Mouse (Mus musculus): ENCODE measurements around the gene Praf2. TPM values are rescaled to one million over a fixed set of nuclear protein-coding genes. Genes with fewer than 3 reads are reported as not detected.

Praf2 gene
- polyA plus RNA-seq (2012; rRNA removed), result 26.0 and 33.7 TPM in 2 replicates

GRCm38 (mm10) chrX:7728215-7728921, at the start of gene Praf2:
Gene Praf2, plus strand, starts transcription at chrX:7728439.
- peaks cover 6% of the 10 kb centered on the region for H3K36me3 ChIP-seq (ENCODE audit: control insufficient read depth, insufficient read depth, low read length)
- H3K27me3 ChIP-seq (ENCODE audit: control insufficient read depth, insufficient read depth, low read length), result no peaks in the 10 kb centered on the region
- 23% methylated on average over 42 of the region's 42 CpGs for WGBS
- TF ChIP-seq POLR2A (IDR thresholded peaks at IDR 0.05; ENCODE audit: low read depth, low read length) (peak; percentile 2; the same call in 1 of the 2 replicates), CTCF (IDR thresholded peaks at IDR 0.05; ENCODE audit: extremely low read depth, insufficient read depth, insufficient read length, insufficient replicate concordance) (no peak)
- H3K4me1 ChIP-seq (ENCODE audit: control insufficient read depth, insufficient read depth, insufficient read length), result no peaks in the 10 kb centered on the region
- H3K4me3 ChIP-seq (ENCODE audit: extremely low read depth, insufficient read depth, insufficient read length), result peak within 1 kb of the TSS; percentile 59; the same call in 1 of the 2 replicates
- peak within 1 kb of the TSS; percentile 49 for H3K27ac ChIP-seq (ENCODE audit: insufficient read depth, low read length)
- DNase-seq (ENCODE audit: low read depth in 1 of 2, low spot score in 2 of 2), result peak; percentile 70 to 73

- Histone ChIP-seq H3K4me1 (ENCODE audit: control insufficient read depth, insufficient read depth, insufficient read length) (peaks cover 4% of the 10 kb centered on the region; the same call in 1 of the 2 replicates), H3K27me3 (ENCODE audit: control insufficient read depth, insufficient read depth, low read length) (no peaks in the 10 kb centered on the region), H3K4me3 (ENCODE audit: extremely low read depth, insufficient read depth, insufficient read length) (no peak overlapping the region), H3K27ac (ENCODE audit: insufficient read depth, low read length) (no peak overlapping the region), H3K36me3 (ENCODE audit: control insufficient read depth, insufficient read depth, low read length) (no peaks in the 10 kb centered on the region)
- no peak for TF ChIP-seq POLR2A (IDR thresholded peaks at IDR 0.05; ENCODE audit: low read depth, low read length)
- no peak for TF ChIP-seq CTCF (IDR thresholded peaks at IDR 0.05; ENCODE audit: extremely low read depth, insufficient read depth, insufficient read length, insufficient replicate concordance)
- no peak for DNase-seq (ENCODE audit: low read depth in 1 of 2, low spot score in 2 of 2)
- 36% methylated on average over 3 of the region's 3 CpGs for WGBS
These were observed 49.3 kb upstream of the Praf2 start for GRCm38 (mm10) chrX:7678986-7679385.

- Histone ChIP-seq H3K4me3 (ENCODE audit: extremely low read depth, insufficient read depth, insufficient read length) (peak overlapping the region; percentile 36), H3K27ac (ENCODE audit: insufficient read depth, low read length) (peak overlapping the region; percentile 41), H3K4me1 (ENCODE audit: control insufficient read depth, insufficient read depth, insufficient read length) (no peaks in the 10 kb centered on the region; the same call in 1 of the 2 replicates), H3K27me3 (ENCODE audit: control insufficient read depth, insufficient read depth, low read length) (no peaks in the 10 kb centered on the region), H3K36me3 (ENCODE audit: control insufficient read depth, insufficient read depth, low read length) (no peaks in the 10 kb centered on the region)
- TF ChIP-seq POLR2A (IDR thresholded peaks at IDR 0.05; ENCODE audit: low read depth, low read length) (no peak), CTCF (IDR thresholded peaks at IDR 0.05; ENCODE audit: extremely low read depth, insufficient read depth, insufficient read length, insufficient replicate concordance) (peak; percentile 60; the same call in 1 of the 2 replicates)
- WGBS, result 23% methylated on average over 27 of the region's 27 CpGs
- DNase-seq (ENCODE audit: low read depth in 1 of 2, low spot score in 2 of 2), result peak; percentile 74 to 83
These were observed 48.7 kb upstream of the Praf2 start for GRCm38 (mm10) chrX:7679405-7680056.

- H3K4me1 ChIP-seq (ENCODE audit: control insufficient read depth, insufficient read depth, insufficient read length), result no peaks in the 10 kb centered on the region; the same call in 1 of the 2 replicates
- H3K27ac ChIP-seq (ENCODE audit: insufficient read depth, low read length), result no peak overlapping the region
- no peaks in the 10 kb centered on the region for H3K27me3 ChIP-seq (ENCODE audit: control insufficient read depth, insufficient read depth, low read length)
- no peaks in the 10 kb centered on the region for H3K36me3 ChIP-seq (ENCODE audit: control insufficient read depth, insufficient read depth, low read length)
- no peak overlapping the region for H3K4me3 ChIP-seq (ENCODE audit: extremely low read depth, insufficient read depth, insufficient read length)
- TF ChIP-seq CTCF (IDR thresholded peaks at IDR 0.05; ENCODE audit: extremely low read depth, insufficient read depth, insufficient read length, insufficient replicate concordance) (no peak), POLR2A (IDR thresholded peaks at IDR 0.05; ENCODE audit: low read depth, low read length) (no peak)
- WGBS, result 39% methylated on average over 12 of the region's 12 CpGs
- DNase-seq (ENCODE audit: low read depth in 1 of 2, low spot score in 2 of 2), result no peak
These were observed 48.2 kb upstream of the Praf2 start for GRCm38 (mm10) chrX:7680057-7680412.

- 79% methylated on average over 14 of the region's 14 CpGs for WGBS
- Histone ChIP-seq H3K4me3 (ENCODE audit: extremely low read depth, insufficient read depth, insufficient read length) (no peak within 1 kb of the TSS), H3K27me3 (ENCODE audit: control insufficient read depth, insufficient read depth, low read length) (no peaks in the 10 kb centered on the region), H3K4me1 (ENCODE audit: control insufficient read depth, insufficient read depth, insufficient read length) (no peaks in the 10 kb centered on the region; the same call in 1 of the 2 replicates), H3K36me3 (ENCODE audit: control insufficient read depth, insufficient read depth, low read length) (no peaks in the 10 kb centered on the region), H3K27ac (ENCODE audit: insufficient read depth, low read length) (no peak within 1 kb of the TSS)
- no peak for DNase-seq (ENCODE audit: low read depth in 1 of 2, low spot score in 2 of 2)
- TF ChIP-seq POLR2A (IDR thresholded peaks at IDR 0.05; ENCODE audit: low read depth, low read length), result no peak
- no peak for TF ChIP-seq CTCF (IDR thresholded peaks at IDR 0.05; ENCODE audit: extremely low read depth, insufficient read depth, insufficient read length, insufficient replicate concordance)
These were observed 47.4 kb upstream of the Praf2 start, which contains the start of gene Magix for GRCm38 (mm10) chrX:7680864-7681263. Gene Magix, minus strand, starts transcription at chrX:7681251.

GRCm38 (mm10) chrX:7688321-7688720, 39.9 kb upstream of the Praf2 start:
- 90% methylated on average over 2 of the region's 2 CpGs for WGBS
- TF ChIP-seq CTCF (IDR thresholded peaks at IDR 0.05; ENCODE audit: extremely low read depth, insufficient read depth, insufficient read length, insufficient replicate concordance), result no peak
- TF ChIP-seq POLR2A (IDR thresholded peaks at IDR 0.05; ENCODE audit: low read depth, low read length), result no peak

More at GRCm38 (mm10) chrX:7688321-7688720, 39.9 kb upstream of the Praf2 start:
- H3K27ac ChIP-seq (ENCODE audit: insufficient read depth, low read length), result no peak overlapping the region
- H3K4me1 ChIP-seq (ENCODE audit: control insufficient read depth, insufficient read depth, insufficient read length), result no peaks in the 10 kb centered on the region
- no peaks in the 10 kb centered on the region for H3K27me3 ChIP-seq (ENCODE audit: control insufficient read depth, insufficient read depth, low read length)
- H3K4me3 ChIP-seq (ENCODE audit: extremely low read depth, insufficient read depth, insufficient read length), result no peak overlapping the region
- H3K36me3 ChIP-seq (ENCODE audit: control insufficient read depth, insufficient read depth, low read length), result no peaks in the 10 kb centered on the region
- no peak for DNase-seq (ENCODE audit: low read depth in 1 of 2, low spot score in 2 of 2)
